ENCODE assay signal across 7 mouse cellular contexts in genomic region chr2:113469096-113469883, GRCm38 (mm10).
DNase-seq lines count a peak whose midpoint lies in the region; ATAC-seq and TF ChIP-seq lines count a peak whose summit lies in the region.

No protein-coding gene starts in this region.

- H3K27me3 ChIP-seq in limb, embryonic 11.5 days (ENCODE audit: control insufficient read depth, insufficient read depth, low read length): no peaks in the 10 kb centered on the region
- no peaks in the 10 kb centered on the region for H3K27me3 ChIP-seq in limb, embryonic 10.5 days (ENCODE audit: low read depth, poor library complexity, severe bottlenecking)
- no peaks in the 10 kb centered on the region for H3K27me3 ChIP-seq in E14TG2a.4 (ENCODE audit: insufficient read depth, low read length)
- no peaks in the 10 kb centered on the region for H3K27me3 ChIP-seq in forebrain, embryonic 16.5 days (replicated peaks; ENCODE audit: control insufficient read depth, insufficient read depth, low read length)
- no peaks in the 10 kb centered on the region for H3K27me3 ChIP-seq in midbrain, postnatal 0 days (ENCODE audit: insufficient read depth, low read length)

- H3K27ac ChIP-seq in limb, embryonic 11.5 days (replicated peaks; ENCODE audit: low read depth, low read length): no peak overlapping the region
- no peak overlapping the region for H3K27ac ChIP-seq in limb, embryonic 10.5 days
- no peak overlapping the region for H3K27ac ChIP-seq in forebrain, embryonic 16.5 days (ENCODE audit: low read length)
- H3K27ac ChIP-seq in midbrain, postnatal 0 days (ENCODE audit: low read depth, low read length): no peak overlapping the region

- no peak overlapping the region for H3K9ac ChIP-seq in limb, embryonic 11.5 days (ENCODE audit: low read length)
- no peak overlapping the region for H3K9ac ChIP-seq in forebrain, embryonic 16.5 days (replicated peaks; ENCODE audit: low read depth, low read length)
- H3K9ac ChIP-seq in midbrain, postnatal 0 days (replicated peaks; ENCODE audit: low read length, poor library complexity, severe bottlenecking): no peak overlapping the region

- H3K4me2 ChIP-seq in limb, embryonic 11.5 days (ENCODE audit: low read depth, severe bottlenecking): no peak overlapping the region
- no peak overlapping the region for H3K4me2 ChIP-seq in forebrain, embryonic 16.5 days (ENCODE audit: low read length)
- H3K4me2 ChIP-seq in midbrain, postnatal 0 days (ENCODE audit: low read depth, low read length, poor library complexity, severe bottlenecking): no peak overlapping the region

- H3K9me3 ChIP-seq in limb, embryonic 11.5 days (ENCODE audit: control insufficient read depth, low read length): no peaks in the 10 kb centered on the region
- no peaks in the 10 kb centered on the region for H3K9me3 ChIP-seq in limb, embryonic 10.5 days (replicated peaks)
- H3K9me3 ChIP-seq in E14TG2a.4 (ENCODE audit: low read length): 0 out of 2 replicates have a peak, but pooled peaks cover 4% of the 10 kb centered on the region
- no peaks in the 10 kb centered on the region for H3K9me3 ChIP-seq in forebrain, embryonic 16.5 days (ENCODE audit: control insufficient read depth, low read length)
- no peaks in the 10 kb centered on the region for H3K9me3 ChIP-seq in midbrain, postnatal 0 days (ENCODE audit: low read length)

- peak; percentile 39 for DNase-seq in limb, embryonic 11.5 days (ENCODE audit: low spot score)
- DNase-seq in limb, embryonic 10.5 days (ENCODE audit: low spot score): no peak
- peak; percentile 48 for DNase-seq in R1 (ENCODE audit: low read depth, low spot score)
- peak; percentile 65 for DNase-seq in midbrain, postnatal 0 days (ENCODE audit: low spot score)
- DNase-seq in frontal cortex, postnatal 25 days (ENCODE audit: low spot score in 2 of 2): no peak

- H3K36me3 ChIP-seq in limb, embryonic 11.5 days (ENCODE audit: control insufficient read depth, insufficient read depth, low read length): no peaks in the 10 kb centered on the region
- H3K36me3 ChIP-seq in limb, embryonic 10.5 days: no peaks in the 10 kb centered on the region
- no peaks in the 10 kb centered on the region for H3K36me3 ChIP-seq in E14TG2a.4 (ENCODE audit: insufficient read depth, low read length)
- no peaks in the 10 kb centered on the region for H3K36me3 ChIP-seq in forebrain, embryonic 16.5 days (ENCODE audit: control insufficient read depth, insufficient read depth)
- no peaks in the 10 kb centered on the region for H3K36me3 ChIP-seq in midbrain, postnatal 0 days (ENCODE audit: insufficient read depth, low read length)

- 45% methylated on average over 3 of the region's 3 CpGs for WGBS in limb, embryonic 11.5 days
- 41% methylated on average over 3 of the region's 3 CpGs for whole genome bisulfite sequencing in limb, embryonic 10.5 days
- 34% methylated on average over 3 of the region's 3 CpGs for WGBS in forebrain, embryonic 16.5 days
- 43% methylated on average over 3 of the region's 3 CpGs for WGBS in midbrain, postnatal 0 days

- TF ChIP-seq CTCF in E14TG2a.4 (conservative IDR thresholded peaks at IDR 0.05; ENCODE audit: low read length): peak; percentile 79
- peak; percentile 86 for TF ChIP-seq CTCF in midbrain, postnatal 0 days (IDR thresholded peaks at IDR 0.05)

- no peaks in the 10 kb centered on the region for H3K4me1 ChIP-seq in limb, embryonic 11.5 days (ENCODE audit: control insufficient read depth, insufficient read depth, low read length)
- H3K4me1 ChIP-seq in limb, embryonic 10.5 days: no peaks in the 10 kb centered on the region
- no peaks in the 10 kb centered on the region for H3K4me1 ChIP-seq in E14TG2a.4 (replicated peaks; ENCODE audit: low read depth, low read length)
- H3K4me1 ChIP-seq in forebrain, embryonic 16.5 days (replicated peaks; ENCODE audit: control insufficient read depth, insufficient read depth, low read length): no peaks in the 10 kb centered on the region
- no peaks in the 10 kb centered on the region for H3K4me1 ChIP-seq in midbrain, postnatal 0 days (ENCODE audit: insufficient read depth, low read length)

- no peak overlapping the region for H3K4me3 ChIP-seq in limb, embryonic 11.5 days (ENCODE audit: low read depth, low read length)
- no peak overlapping the region for H3K4me3 ChIP-seq in limb, embryonic 10.5 days
- no peak overlapping the region for H3K4me3 ChIP-seq in E14TG2a.4 (replicated peaks; ENCODE audit: low read length)
- H3K4me3 ChIP-seq in forebrain, embryonic 16.5 days (replicated peaks; ENCODE audit: low read length): no peak overlapping the region
- H3K4me3 ChIP-seq in midbrain, postnatal 0 days (ENCODE audit: low read depth, low read length): no peak overlapping the region

- peak; percentile 76; the same call in 1 of the 2 replicates for ATAC-seq in limb, embryonic 11.5 days (ENCODE audit: insufficient number of reproducible peaks, low FRiP score, low TSS enrichment, low read depth)
- 0 out of 2 replicates have a peak, but pooled peaks have one; percentile 67 for ATAC-seq in forebrain, embryonic 16.5 days
- ATAC-seq in midbrain, postnatal 0 days (ENCODE audit: low FRiP score): peak; percentile 60; the same call in 1 of the 2 replicates

Comparison
In these comparisons a context has a peak if more than half of its experiments do, and no peak if none do; other contexts are left out.
1. DNase-seq: peak in limb, embryonic 11.5 days (single experiment), R1 (single experiment) and midbrain, postnatal 0 days (single experiment); none in limb, embryonic 10.5 days (single experiment) and frontal cortex, postnatal 25 days (0 of 2).
2. Peak in every context shown above with its lines, with median percentiles within 50 percentile points of each other: ATAC-seq.